Mouse (Mus musculus): ENCODE results near the gene Arhgap9.
"Not testable (repeated sequence)": the region's sequence is repeated elsewhere in the genome, so short reads cannot be mapped to it uniquely, and the experiment has no call there.

DNA sequence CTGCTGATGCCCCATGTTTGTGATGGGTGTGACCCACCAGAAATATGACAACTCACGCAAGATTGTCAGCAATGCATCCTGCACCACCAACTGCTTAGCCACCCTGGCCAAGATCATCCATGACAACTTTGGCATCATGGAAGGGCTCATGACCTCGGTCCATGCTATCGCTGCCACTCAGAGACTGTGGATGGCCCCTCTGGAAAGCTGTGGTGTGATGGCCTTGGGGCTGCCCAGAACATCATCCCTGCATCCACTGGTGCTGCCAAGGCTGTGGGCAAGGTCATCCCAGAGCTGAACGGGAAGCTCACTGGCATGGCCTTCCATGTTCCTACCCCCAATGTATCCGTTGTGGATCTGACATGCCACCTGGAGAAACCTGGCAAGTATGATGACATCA, 8.2 kb upstream of the Arhgap9 start:
- not testable (repeated sequence) for TF ChIP-seq CTCF (IDR thresholded peaks at IDR 0.05; ENCODE audit: low read depth, low read length); POLR2AphosphoS5 (IDR thresholded peaks at IDR 0.05; ENCODE audit: insufficient replicate concordance, low read depth, low read length); TAL1 (conservative IDR thresholded peaks at IDR 0.05; ENCODE audit: low read depth, low read length)
